ENCODE assay signal across 8 mouse cellular contexts in genomic region chr10:121533137-121533872, GRCm38 (mm10). TPM values are rescaled to one million over a fixed set of nuclear protein-coding genes. Genes with fewer than 3 reads are reported as not detected.
DNase-seq lines count a peak whose midpoint lies in the region; ATAC-seq and TF ChIP-seq lines count a peak whose summit lies in the region.

No protein-coding gene starts in this region.

- H3K4me1 ChIP-seq in ES-E14 (ENCODE audit: control insufficient read depth in 2 of 2, insufficient read depth in 2 of 2, low read length in 2 of 2, poor library complexity in 1 of 2), result no peaks in the 10 kb centered on the region
- H3K4me1 ChIP-seq in forebrain, embryonic 13.5 days, result 0 out of 2 replicates have a peak, but pooled peaks cover 6% of the 10 kb centered on the region
- H3K4me1 ChIP-seq in hindbrain, embryonic 10.5 days (replicated peaks), result peaks cover 24% of the 10 kb centered on the region; the same call in 1 of the 2 replicates
- H3K4me1 ChIP-seq in lung, embryonic 14.5 days (ENCODE audit: insufficient read depth), result no peaks in the 10 kb centered on the region

- peak; percentile 71; the same call in 1 of the 2 replicates for ATAC-seq in forebrain, embryonic 13.5 days
- peak; percentile 71; the same call in 1 of the 2 replicates for ATAC-seq in lung, embryonic 14.5 days (ENCODE audit: insufficient read depth)
- no peak for ATAC-seq in inflammation-experienced regulatory T-cells, adult 6 months

- H3K9me3 ChIP-seq in ES-E14 (ENCODE audit: control insufficient read depth, insufficient read depth, low read depth, low read length), result no peaks in the 10 kb centered on the region
- 0 out of 2 replicates have a peak, but pooled peaks cover 3% of the 10 kb centered on the region for H3K9me3 ChIP-seq in forebrain, embryonic 13.5 days (replicated peaks)
- no peaks in the 10 kb centered on the region for H3K9me3 ChIP-seq in hindbrain, embryonic 10.5 days
- H3K9me3 ChIP-seq in lung, embryonic 14.5 days (ENCODE audit: low read depth, low read length), result no peaks in the 10 kb centered on the region

- H3K9ac ChIP-seq in ES-E14 (ENCODE audit: insufficient read depth, low read depth, low read length, poor library complexity, severe bottlenecking), result peak overlapping the region; percentile 40
- peak overlapping the region; percentile 39; the same call in 1 of the 2 replicates for H3K9ac ChIP-seq in forebrain, embryonic 13.5 days
- H3K9ac ChIP-seq in lung, embryonic 14.5 days, result peak overlapping the region; percentile 40

- no peaks in the 10 kb centered on the region for H3K36me3 ChIP-seq in ES-E14 (ENCODE audit: control insufficient read depth, insufficient read depth, low read length, poor library complexity, severe bottlenecking)
- no peaks in the 10 kb centered on the region for H3K36me3 ChIP-seq in forebrain, embryonic 13.5 days (ENCODE audit: poor library complexity, severe bottlenecking)
- H3K36me3 ChIP-seq in hindbrain, embryonic 10.5 days, result no peaks in the 10 kb centered on the region
- no peaks in the 10 kb centered on the region for H3K36me3 ChIP-seq in lung, embryonic 14.5 days (ENCODE audit: insufficient read depth)

- peak; percentile 59 for TF ChIP-seq CTCF in lung, embryonic 14.5 days (IDR thresholded peaks at IDR 0.05; ENCODE audit: low read depth)

- no peak overlapping the region for H3K27ac ChIP-seq in ES-E14 (ENCODE audit: insufficient read depth, low read depth, low read length, poor library complexity, severe bottlenecking)
- H3K27ac ChIP-seq in forebrain, embryonic 13.5 days, result no peak overlapping the region
- peak overlapping the region; percentile 66; the same call in 1 of the 2 replicates for H3K27ac ChIP-seq in hindbrain, embryonic 10.5 days
- no peak overlapping the region for H3K27ac ChIP-seq in lung, embryonic 14.5 days (ENCODE audit: low read depth)

- 15% methylated on average over 32 of the region's 32 CpGs for WGBS in forebrain, embryonic 13.5 days
- 14% methylated on average over 32 of the region's 32 CpGs for WGBS in hindbrain, embryonic 10.5 days
- WGBS in lung, embryonic 14.5 days, result 7% methylated on average over 32 of the region's 32 CpGs

- peak overlapping the region; percentile 57 for H3K4me2 ChIP-seq in forebrain, embryonic 13.5 days
- H3K4me2 ChIP-seq in lung, embryonic 14.5 days, result peak overlapping the region; percentile 64

- no peaks in the 10 kb centered on the region for H3K27me3 ChIP-seq in forebrain, embryonic 13.5 days
- no peaks in the 10 kb centered on the region for H3K27me3 ChIP-seq in hindbrain, embryonic 10.5 days (ENCODE audit: insufficient read depth, poor library complexity, severe bottlenecking)
- no peaks in the 10 kb centered on the region for H3K27me3 ChIP-seq in lung, embryonic 14.5 days (ENCODE audit: insufficient read depth, low read length)

- in situ Hi-C loops in ES-E14 (cut with MboI; ENCODE audit: low sequenced_read_pairs in 2 of 2, unreplicated experiment in 2 of 2), result no loop called here

- DNase-seq in ES-E14 (ENCODE audit: low read depth, low spot score), result no peak
- DNase-seq in cerebellum, adult 11 months, result peak; percentile 42
- DNase-seq in hindbrain, embryonic 10.5 days (ENCODE audit: low spot score), result peak; percentile 70
- DNase-seq in layer of hippocampus, postnatal 10 days (ENCODE audit: low spot score in 2 of 2), result peak; percentile 61 to 75
- DNase-seq in lung, embryonic 14.5 days, result peak; percentile 76
- peak; percentile 42 for DNase-seq in ovary, postnatal 14 days (ENCODE audit: low spot score)

- H3K4me3 ChIP-seq in ES-E14 (ENCODE audit: insufficient read depth in 1 of 2, low read depth in 1 of 2, low read length in 2 of 2, poor library complexity in 1 of 2, severe bottlenecking in 1 of 2), result peak overlapping the region; percentile 35 to 37
- H3K4me3 ChIP-seq in forebrain, embryonic 13.5 days, result peak overlapping the region; percentile 31
- peak overlapping the region; percentile 51 for H3K4me3 ChIP-seq in hindbrain, embryonic 10.5 days
- peak overlapping the region; percentile 32 for H3K4me3 ChIP-seq in lung, embryonic 14.5 days (ENCODE audit: low read depth, low read length)

TF ChIP-seq in ES-E14, 5 proteins besides CTCF, POLR2A, EP300 and RAD21:
- peak; percentile 27; the same call in 1 of the 2 replicates for TF ChIP-seq ZC3H11A (IDR thresholded peaks at IDR 0.05; ENCODE audit: borderline replicate concordance, low read depth, low read length)
- TF ChIP-seq MAFK (IDR thresholded peaks at IDR 0.05; ENCODE audit: insufficient read depth, low read depth, low read length), result no peak
- 0 out of 2 replicates have a peak, but pooled peaks have one; percentile 11 for TF ChIP-seq ZNF384 (IDR thresholded peaks at IDR 0.05; ENCODE audit: low read depth, low read length)

RNA-seq across cellular contexts. Expression of gene Tbk1, which starts 53.3 kb away (rescaled TPM):
- 19.7 and 25.7 TPM in 2 replicates for total RNA-seq in ES-E14 (2012; rRNA removed)
- polyA plus RNA-seq in forebrain, embryonic 13.5 days (2015; fragmentation: Nextera tagmentation; extraction: Ambion mirVana), result 31.7 and 37.1 TPM in 2 replicates
- 29.7 and 30.6 TPM in 2 replicates for polyA plus RNA-seq in hindbrain, embryonic 10.5 days (2016; fragmentation: Nextera tagmentation; extraction: Ambion mirVana)
- total RNA-seq in layer of hippocampus, postnatal 10 days (2021), result 10 to 100 TPM; 40.9 to 43.7 TPM
- polyA plus RNA-seq in lung, embryonic 14.5 days (2014; fragmentation: Nextera tagmentation; extraction: Ambion mirVana), result 38.1 and 39.6 TPM in 2 replicates
- polyA plus RNA-seq in inflammation-experienced regulatory T-cells, adult 6 months (2017; shearing (Covaris generic)), result 10 to 100 TPM; 82.8 to 83.5 (median 83.2) TPM

RNA-seq across cellular contexts. Expression of gene Rassf3, which starts 57.2 kb away (rescaled TPM):
- 11.9 and 13.1 TPM in 2 replicates for total RNA-seq in ES-E14 (2012; rRNA removed)
- polyA plus RNA-seq in forebrain, embryonic 13.5 days (2015; fragmentation: Nextera tagmentation; extraction: Ambion mirVana), result 3.5 and 3.7 TPM in 2 replicates
- 8.0 and 11.4 TPM in 2 replicates for polyA plus RNA-seq in hindbrain, embryonic 10.5 days (2016; fragmentation: Nextera tagmentation; extraction: Ambion mirVana)
- total RNA-seq in layer of hippocampus, postnatal 10 days (2021), result 10 to 100 TPM; 14.3 to 15.5 TPM
- polyA plus RNA-seq in lung, embryonic 14.5 days (2014; fragmentation: Nextera tagmentation; extraction: Ambion mirVana), result 19.8 and 21.0 TPM in 2 replicates
- 1 to 10 TPM; 6.1 to 6.8 (median 6.2) TPM for polyA plus RNA-seq in inflammation-experienced regulatory T-cells, adult 6 months (2017; shearing (Covaris generic))
